Mouse (Mus musculus): ENCODE measurements around the gene Dync2li1. TPM values are rescaled to one million over a fixed set of nuclear protein-coding genes. Genes with fewer than 3 reads are reported as not detected.

Gene Dync2li1
- polyA plus RNA-seq, 1 experiment from 2014 or later = 26.8 TPM

DNA sequence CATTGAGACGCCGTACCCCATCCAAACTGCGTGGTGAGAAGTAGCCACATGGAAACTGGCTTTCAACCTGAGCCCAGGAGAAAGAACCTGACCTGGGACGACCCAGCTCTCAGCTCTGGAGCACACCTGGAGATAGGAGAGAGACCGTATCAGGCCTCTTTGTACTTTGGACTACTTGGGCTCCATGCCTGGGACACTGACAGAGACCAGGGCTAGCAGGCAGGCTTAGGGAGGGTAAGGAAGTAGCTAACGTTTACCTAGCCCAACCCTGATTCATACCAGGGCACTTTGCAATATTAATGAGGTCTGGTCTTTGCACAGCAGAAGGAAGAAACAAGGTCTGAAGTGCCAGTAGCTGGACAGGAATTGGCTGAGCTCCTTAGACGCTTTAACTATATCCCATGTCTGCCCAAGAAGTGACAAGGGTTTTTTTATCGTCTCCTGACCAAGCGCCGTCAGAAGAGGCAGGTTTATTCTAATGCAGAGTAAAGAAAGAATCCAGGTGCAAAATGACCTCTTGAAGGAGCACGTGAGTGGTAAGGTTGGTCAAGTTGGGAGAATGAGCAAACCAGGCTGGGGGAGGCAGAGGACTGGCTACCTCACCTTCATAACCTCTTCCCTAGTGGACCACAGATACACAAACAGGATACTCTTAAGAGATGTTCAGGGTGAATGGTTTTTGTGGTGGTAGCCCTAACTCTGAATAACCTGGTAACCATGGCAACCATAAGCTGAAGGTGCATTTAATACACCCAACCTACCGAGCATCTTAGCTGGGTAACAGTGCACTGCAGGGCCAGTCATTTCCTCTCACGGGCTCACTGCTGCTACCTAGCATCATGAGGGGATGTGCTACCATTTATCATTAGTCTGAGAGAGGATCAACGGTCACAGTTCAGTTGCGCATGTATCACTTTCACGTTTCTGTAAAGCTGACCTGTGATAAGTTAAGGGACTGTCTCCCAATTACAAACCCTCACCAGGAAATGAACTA lies 46.4 kb downstream of the Dync2li1 start:
- Histone ChIP-seq H3K4me3 (no peak overlapping the region), H3K9ac (no peak overlapping the region), H3K4me2 (no peak overlapping the region), H3K36me3 (no peaks in the 10 kb centered on the region), H3K9me3 (no peaks in the 10 kb centered on the region), H3K27ac (no peak overlapping the region), H3K27me3 (peaks cover 7% of the 10 kb centered on the region; the same call in 1 of the 2 replicates), H3K4me1 (peaks cover 14% of the 10 kb centered on the region)
- 75% methylated on average over 16 of the region's 16 CpGs for WGBS
- no peak for ATAC-seq (ENCODE audit: insufficient number of reproducible peaks, low FRiP score, low TSS enrichment, low read depth)

DNA sequence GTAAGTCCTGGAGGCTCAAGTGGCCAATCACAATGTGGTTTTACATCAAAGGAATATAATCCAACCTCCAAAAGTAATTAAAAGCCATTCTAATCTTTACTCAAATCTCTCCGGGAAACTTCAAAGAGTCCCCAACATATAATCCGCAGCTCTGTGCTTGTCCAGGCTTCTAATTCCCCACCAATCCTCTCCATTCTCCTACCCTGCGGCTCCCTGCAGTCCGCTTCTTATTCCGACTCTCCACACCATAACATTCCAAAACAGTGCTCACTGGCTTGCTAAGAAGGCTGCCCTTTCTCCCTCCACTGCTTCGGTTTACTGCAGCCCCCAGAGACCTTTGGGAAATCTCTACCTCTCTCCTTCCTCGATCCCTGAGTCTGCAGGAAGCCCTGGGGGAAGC lies 47.8 kb downstream of the Dync2li1 start:
- H3K4me2 ChIP-seq = no peak overlapping the region
- no peak for ATAC-seq (ENCODE audit: insufficient number of reproducible peaks, low FRiP score, low TSS enrichment, low read depth)
- WGBS = 14% methylated on average over 7 of the region's 7 CpGs
- no peak overlapping the region for H3K27ac ChIP-seq
- H3K4me3 ChIP-seq = no peak overlapping the region
- no peak overlapping the region for H3K9ac ChIP-seq
- H3K27me3 ChIP-seq = peaks cover 7% of the 10 kb centered on the region; the same call in 1 of the 2 replicates
- peaks cover 14% of the 10 kb centered on the region for H3K4me1 ChIP-seq
- H3K36me3 ChIP-seq = no peaks in the 10 kb centered on the region
- H3K9me3 ChIP-seq = no peaks in the 10 kb centered on the region

DNA sequence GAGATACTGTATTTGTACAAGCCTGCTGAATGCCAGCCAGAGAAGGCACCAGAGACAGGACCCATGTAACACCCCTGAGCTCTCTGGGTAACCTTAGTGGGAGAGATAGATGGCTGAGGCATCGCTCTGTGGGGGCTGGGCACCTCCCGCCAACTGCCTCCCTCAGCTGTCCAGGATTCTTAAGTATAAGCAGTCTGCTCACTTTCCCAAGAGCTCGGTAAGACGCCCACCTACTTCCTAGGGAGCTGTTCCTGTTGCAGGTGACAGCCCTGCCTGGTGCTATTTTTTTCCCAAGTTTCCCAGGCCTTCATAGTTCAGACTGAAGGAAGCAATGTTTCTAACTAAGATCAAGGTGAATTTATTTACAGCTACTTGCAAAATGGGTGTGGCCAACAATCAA lies 48.9 kb downstream of the Dync2li1 start:
- Histone ChIP-seq H3K4me1 (peaks cover 14% of the 10 kb centered on the region), H3K9me3 (no peaks in the 10 kb centered on the region), H3K36me3 (no peaks in the 10 kb centered on the region), H3K27me3 (peaks cover 7% of the 10 kb centered on the region; the same call in 1 of the 2 replicates), H3K27ac (no peak overlapping the region), H3K4me3 (no peak overlapping the region), H3K9ac (no peak overlapping the region), H3K4me2 (no peak overlapping the region)
- WGBS = 61% methylated on average over 4 of the region's 4 CpGs
- no peak for ATAC-seq (ENCODE audit: insufficient number of reproducible peaks, low FRiP score, low TSS enrichment, low read depth)

DNA sequence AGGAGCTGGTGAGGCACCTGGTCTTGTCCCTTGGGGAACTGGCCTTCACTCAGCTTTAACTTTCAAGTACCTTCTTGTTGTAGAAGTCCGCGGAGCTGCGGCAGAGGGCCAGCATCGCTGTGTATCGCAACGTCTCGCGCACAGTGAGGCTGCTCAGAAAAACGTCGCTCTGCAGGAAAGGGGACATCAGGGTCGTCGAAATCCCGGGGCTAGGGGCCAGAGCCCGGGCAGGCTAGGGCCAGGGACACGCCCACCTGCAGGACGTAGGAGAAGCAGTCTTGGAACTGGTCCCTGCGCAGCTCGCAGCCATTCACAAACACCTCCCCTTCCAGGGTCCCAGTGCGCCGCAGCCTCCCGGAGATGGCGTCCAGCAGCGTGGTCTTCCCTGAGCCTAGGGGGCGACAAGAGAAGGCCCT lies 49.7 kb downstream of the Dync2li1 start, which contains the start of gene Abcg8:
TSS of gene Abcg8 (plus strand) at position 352 of the 416 bp plus-strand sequence.
- Histone ChIP-seq H3K27ac (no peak within 1 kb of the TSS), H3K4me3 (peak within 1 kb of the TSS; percentile 40), H3K9me3 (no peaks in the 10 kb centered on the region), H3K9ac (peak within 1 kb of the TSS; percentile 20; the same call in 1 of the 2 replicates), H3K4me2 (peak within 1 kb of the TSS; percentile 77), H3K27me3 (peaks cover 7% of the 10 kb centered on the region; the same call in 1 of the 2 replicates), H3K36me3 (no peaks in the 10 kb centered on the region), H3K4me1 (peaks cover 14% of the 10 kb centered on the region)
- 4% methylated on average over 24 of the region's 24 CpGs for WGBS
- ATAC-seq (ENCODE audit: insufficient number of reproducible peaks, low FRiP score, low TSS enrichment, low read depth) = 0 out of 2 replicates have a peak, but pooled peaks have one; percentile 10

DNA sequence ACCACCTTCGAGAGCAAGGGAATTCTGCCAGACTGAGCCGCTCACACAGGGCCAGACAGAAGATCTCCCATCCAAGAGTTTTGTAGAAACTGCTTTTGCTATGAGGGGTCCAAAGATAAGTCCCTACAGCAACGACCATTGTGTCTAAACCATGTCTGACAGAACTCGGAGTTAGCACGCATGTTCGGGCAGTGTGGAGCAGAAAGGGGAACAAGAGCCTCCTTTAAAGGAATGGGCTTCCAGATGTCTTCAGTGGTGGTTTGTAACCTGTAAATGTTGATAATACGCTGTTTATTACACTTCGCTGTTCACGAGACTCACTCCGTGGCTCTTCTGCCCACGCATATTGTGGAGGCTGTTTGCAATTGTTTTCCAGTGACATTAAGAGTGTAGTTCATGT lies 51.3 kb downstream of the Dync2li1 start:
- Histone ChIP-seq H3K36me3 (no peaks in the 10 kb centered on the region), H3K27ac (no peak overlapping the region), H3K9me3 (no peaks in the 10 kb centered on the region), H3K27me3 (peaks cover 8% of the 10 kb centered on the region; the same call in 1 of the 2 replicates), H3K4me2 (no peak overlapping the region), H3K4me3 (no peak overlapping the region), H3K9ac (no peak overlapping the region), H3K4me1 (peaks cover 14% of the 10 kb centered on the region)
- no peak for ATAC-seq (ENCODE audit: insufficient number of reproducible peaks, low FRiP score, low TSS enrichment, low read depth)
- 77% methylated on average over 11 of the region's 11 CpGs for WGBS

DNA sequence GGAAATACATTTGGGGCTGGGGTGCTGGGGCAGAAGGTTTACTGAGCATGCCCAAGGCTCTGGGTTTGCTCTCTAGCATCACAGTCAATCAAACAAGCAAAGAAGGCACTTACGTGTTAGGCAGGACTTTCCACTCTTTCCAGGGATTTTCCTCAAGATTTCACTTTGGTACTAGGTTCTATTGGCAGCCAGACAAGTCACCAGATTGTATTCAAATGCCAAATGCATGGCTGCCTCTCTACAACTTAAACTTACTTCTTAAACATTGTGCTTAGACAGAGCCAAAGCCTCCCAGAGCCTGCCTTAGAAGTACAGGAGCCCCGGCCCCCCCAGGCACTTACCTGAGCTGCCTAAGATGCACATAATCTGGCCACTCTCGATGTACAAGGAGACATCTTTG lies 55.4 kb downstream of the Dync2li1 start:
- H3K27ac ChIP-seq = no peak overlapping the region
- no peak overlapping the region for H3K4me2 ChIP-seq
- H3K9me3 ChIP-seq = no peaks in the 10 kb centered on the region
- no peaks in the 10 kb centered on the region for H3K36me3 ChIP-seq
- ATAC-seq (ENCODE audit: insufficient number of reproducible peaks, low FRiP score, low TSS enrichment, low read depth) = no peak
- H3K9ac ChIP-seq = no peak overlapping the region
- H3K4me3 ChIP-seq = no peak overlapping the region
- H3K4me1 ChIP-seq = 0 out of 2 replicates have a peak, but pooled peaks cover 2% of the 10 kb centered on the region
- H3K27me3 ChIP-seq = 0 out of 2 replicates have a peak, but pooled peaks cover 4% of the 10 kb centered on the region
- WGBS = 74% methylated on average over 3 of the region's 3 CpGs

DNA sequence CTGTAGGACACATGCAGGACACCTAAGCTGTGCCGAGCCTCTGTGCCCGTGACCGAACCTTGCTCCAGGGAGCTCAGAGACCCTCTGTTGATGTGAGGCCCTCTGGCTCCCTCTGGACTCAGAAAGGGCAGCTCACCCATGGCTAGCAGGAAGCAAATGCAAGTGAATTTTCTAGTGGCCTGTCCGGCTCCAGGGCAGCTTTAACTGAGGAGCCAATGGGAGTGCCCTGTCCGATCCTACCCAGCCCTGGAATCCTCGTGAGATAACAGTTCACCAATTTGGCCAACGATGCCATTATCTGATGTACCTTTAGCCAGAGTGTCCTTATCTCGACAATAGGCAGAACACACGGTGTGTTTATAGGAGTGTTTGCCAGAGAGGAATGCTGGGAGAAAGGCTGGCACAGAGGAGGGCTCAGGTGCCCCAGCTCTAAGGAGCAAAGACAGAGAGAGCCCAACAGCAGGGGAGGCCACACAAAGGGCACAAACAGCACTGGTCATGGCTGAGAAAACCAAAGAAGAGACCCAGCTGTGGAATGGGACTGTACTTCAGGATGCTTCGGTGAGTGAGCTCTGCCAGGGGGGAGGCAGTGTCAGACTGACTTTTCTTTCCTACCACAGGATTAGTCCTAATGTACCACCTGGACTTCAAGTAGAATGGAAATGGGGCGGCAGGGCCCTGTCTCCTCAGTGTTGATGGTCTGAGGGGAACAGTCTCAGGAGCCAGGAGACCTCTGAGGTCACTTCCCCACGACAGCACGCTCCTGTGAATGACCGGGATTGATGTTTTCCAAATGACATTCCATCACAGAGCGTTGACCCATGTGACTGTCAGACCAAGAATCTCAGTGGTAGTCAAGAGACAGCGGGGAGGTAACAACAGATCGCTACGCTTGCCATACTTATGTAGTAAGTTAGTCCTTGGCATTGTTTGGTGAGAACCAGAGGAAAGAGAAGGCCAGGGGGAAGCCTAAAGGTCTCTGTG lies 56.7 kb downstream of the Dync2li1 start, which contains the start of gene Abcg5:
TSS of gene Abcg5 (minus strand) at position 278 of the 984 bp plus-strand sequence.
- Histone ChIP-seq H3K36me3 (no peaks in the 10 kb centered on the region), H3K9ac (no peak within 1 kb of the TSS), H3K27ac (no peak within 1 kb of the TSS), H3K4me2 (no peak within 1 kb of the TSS), H3K4me3 (no peak within 1 kb of the TSS), H3K9me3 (no peaks in the 10 kb centered on the region), H3K27me3 (0 out of 2 replicates have a peak, but pooled peaks cover 4% of the 10 kb centered on the region), H3K4me1 (0 out of 2 replicates have a peak, but pooled peaks cover 2% of the 10 kb centered on the region)
- ATAC-seq (ENCODE audit: insufficient number of reproducible peaks, low FRiP score, low TSS enrichment, low read depth) = no peak
- 80% methylated on average over 18 of the region's 18 CpGs for WGBS

DNA sequence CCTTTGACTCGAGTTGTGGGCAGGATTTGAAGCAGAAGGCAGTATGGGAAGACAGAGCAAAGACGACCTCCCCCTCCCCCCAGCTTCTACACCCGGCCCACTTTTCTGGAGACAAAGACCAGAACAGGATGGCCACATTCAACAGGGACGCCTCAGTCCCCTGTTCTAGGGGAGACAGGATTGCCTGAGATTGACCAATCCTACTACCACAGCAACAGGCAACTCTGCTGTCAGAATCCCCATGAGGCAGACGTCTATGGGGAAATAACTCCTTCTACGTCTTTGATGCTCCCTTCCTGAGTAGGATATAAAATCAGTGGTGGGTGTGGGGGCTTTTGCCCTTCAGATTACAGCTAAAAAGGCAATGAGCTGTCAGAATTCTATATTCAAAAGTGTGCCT lies 58.0 kb downstream of the Dync2li1 start:
- ATAC-seq (ENCODE audit: insufficient number of reproducible peaks, low FRiP score, low TSS enrichment, low read depth) = no peak
- Histone ChIP-seq H3K4me2 (no peak overlapping the region), H3K4me1 (peaks cover 6% of the 10 kb centered on the region; the same call in 1 of the 2 replicates), H3K4me3 (no peak overlapping the region), H3K9me3 (no peaks in the 10 kb centered on the region), H3K27me3 (0 out of 2 replicates have a peak, but pooled peaks cover 4% of the 10 kb centered on the region), H3K36me3 (no peaks in the 10 kb centered on the region), H3K27ac (no peak overlapping the region), H3K9ac (no peak overlapping the region)
- 33% methylated on average over 6 of the region's 6 CpGs for WGBS

DNA sequence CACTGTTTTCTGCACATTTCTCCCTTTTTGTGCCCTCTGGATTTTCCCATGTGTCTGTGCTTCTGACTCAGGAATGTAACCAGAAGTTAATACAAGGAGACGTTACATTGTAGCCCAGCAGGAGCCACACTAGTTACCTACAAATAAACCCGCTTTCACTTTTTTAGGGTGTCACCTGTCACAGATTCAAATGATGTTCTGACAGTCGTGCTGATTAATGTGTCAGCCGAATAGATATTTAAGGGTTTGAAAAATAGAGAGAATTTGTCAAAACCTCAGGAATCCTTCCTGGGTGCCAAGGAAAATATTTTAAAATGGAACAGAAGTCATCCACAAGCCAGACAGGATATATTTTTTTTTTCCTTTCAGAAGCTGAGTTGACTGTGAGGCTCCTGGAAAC lies 59.0 kb downstream of the Dync2li1 start:
- ATAC-seq (ENCODE audit: insufficient number of reproducible peaks, low FRiP score, low TSS enrichment, low read depth) = no peak
- Histone ChIP-seq H3K9ac (no peak overlapping the region), H3K4me1 (peaks cover 9% of the 10 kb centered on the region; the same call in 1 of the 2 replicates), H3K4me3 (no peak overlapping the region), H3K27ac (no peak overlapping the region), H3K36me3 (no peaks in the 10 kb centered on the region), H3K27me3 (0 out of 2 replicates have a peak, but pooled peaks cover 4% of the 10 kb centered on the region), H3K4me2 (no peak overlapping the region), H3K9me3 (no peaks in the 10 kb centered on the region)
- WGBS = 49% methylated on average over 4 of the region's 4 CpGs

DNA sequence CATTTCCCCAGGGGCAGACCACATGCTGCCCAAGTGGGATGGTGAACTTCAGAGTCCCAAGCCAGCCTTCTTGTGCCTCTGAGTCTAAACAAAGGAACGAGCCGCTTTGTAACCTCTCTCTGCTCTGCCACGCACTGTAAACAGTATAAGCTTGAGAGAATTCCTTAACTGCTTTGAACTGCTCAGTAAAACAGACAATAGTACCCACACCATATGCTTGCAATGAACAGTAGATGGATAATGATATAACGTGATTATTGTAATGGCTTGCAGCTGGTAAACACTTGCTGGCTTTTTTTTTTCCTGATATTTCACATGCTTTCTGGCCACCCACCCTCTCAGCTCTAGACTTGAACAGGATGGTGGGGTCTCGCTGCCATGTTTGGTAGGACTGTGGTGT lies 61.7 kb downstream of the Dync2li1 start:
- no peak overlapping the region for H3K4me3 ChIP-seq
- no peak overlapping the region for H3K27ac ChIP-seq
- no peaks in the 10 kb centered on the region for H3K36me3 ChIP-seq
- ATAC-seq (ENCODE audit: insufficient number of reproducible peaks, low FRiP score, low TSS enrichment, low read depth) = no peak
- no peaks in the 10 kb centered on the region for H3K27me3 ChIP-seq
- H3K9me3 ChIP-seq = no peaks in the 10 kb centered on the region
- H3K9ac ChIP-seq = no peak overlapping the region
- H3K4me2 ChIP-seq = no peak overlapping the region
- 44% methylated on average over 5 of the region's 5 CpGs for WGBS
- H3K4me1 ChIP-seq = peaks cover 9% of the 10 kb centered on the region; the same call in 1 of the 2 replicates

DNA sequence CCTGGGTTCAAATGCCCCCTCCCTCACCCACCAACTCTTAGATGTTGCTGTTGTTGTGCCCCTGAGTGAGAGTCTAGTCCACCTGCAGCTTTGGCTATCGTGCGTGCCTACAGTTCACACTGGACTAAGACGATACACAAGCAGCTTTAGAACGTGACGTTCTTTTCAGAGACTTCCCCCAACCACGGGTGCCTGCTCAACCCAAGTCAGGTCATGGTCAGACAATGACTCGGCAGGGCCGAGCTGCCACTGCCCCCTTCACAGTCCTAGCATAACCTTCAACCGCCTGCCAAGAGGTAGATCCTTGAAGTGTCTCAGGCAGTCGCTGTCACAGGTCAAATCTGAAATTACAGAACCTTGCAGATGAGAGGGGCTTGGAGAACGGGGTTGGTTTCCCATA lies 62.5 kb downstream of the Dync2li1 start:
- no peak overlapping the region for H3K27ac ChIP-seq
- no peak overlapping the region for H3K4me2 ChIP-seq
- peaks cover 9% of the 10 kb centered on the region; the same call in 1 of the 2 replicates for H3K4me1 ChIP-seq
- H3K36me3 ChIP-seq = no peaks in the 10 kb centered on the region
- ATAC-seq (ENCODE audit: insufficient number of reproducible peaks, low FRiP score, low TSS enrichment, low read depth) = no peak
- no peak overlapping the region for H3K9ac ChIP-seq
- 88% methylated on average over 11 of the region's 11 CpGs for WGBS
- H3K4me3 ChIP-seq = no peak overlapping the region
- no peaks in the 10 kb centered on the region for H3K27me3 ChIP-seq
- H3K9me3 ChIP-seq = no peaks in the 10 kb centered on the region
